Mouse (Mus musculus) gastrocnemius, postnatal 14 days (tissue): ENCODE results near the gene Scd2. TPM values are rescaled to one million over a fixed set of nuclear protein-coding genes. Genes with fewer than 3 reads are reported as not detected.

Experiments
- DNase-seq: peaks from one replicate; pipeline ENCODE4 v3.0.0; 2021; ENCODE audit warnings: mixed read lengths
- intact Hi-C: fragments of 180-260 bp; cut with DNase I; formaldehyde crosslinking; loops from one replicate; pipeline ENCODE4 v1.15.1; 2025; ENCODE audit warnings: low total_unique reads
- microRNA-seq, 2 experiments: library from miRNA; unstranded; fragments of <30 nt; microRNA quantifications; one replicate each; pipeline ENCODE4 v1.2.0; 2021
- total RNA-seq, 2 experiments: library from RNA; stranded (reverse); gene quantifications; 2 replicates each; pipeline ENCODE4 v1.2.3; 2021

Scd2 gene
- total RNA-seq, 2 experiments from 2014 or later, result 22.8 to 54.0 TPM

DNA sequence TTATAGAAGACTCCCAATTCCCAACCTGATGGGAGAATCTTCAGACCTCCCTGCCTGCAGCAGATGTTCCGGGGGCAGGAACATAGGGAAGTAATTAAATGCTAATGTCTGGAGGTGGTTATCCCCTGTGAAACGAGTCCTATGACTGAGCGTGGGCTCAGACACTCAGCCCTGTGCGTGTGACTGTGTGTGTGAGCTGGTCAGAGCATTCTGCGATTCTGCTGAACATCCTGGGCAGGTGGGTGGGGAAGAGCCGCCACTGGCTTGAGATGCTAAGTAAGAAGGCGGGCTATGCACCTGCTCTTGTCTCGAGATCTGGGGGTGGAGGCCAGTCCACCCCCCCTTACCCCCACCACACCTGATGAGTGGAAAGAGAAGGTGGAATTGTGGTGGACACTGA lies 38.9 kb downstream of the Scd2 start:
- intact Hi-C loops, result no loop called here
- no peak for DNase-seq

DNA sequence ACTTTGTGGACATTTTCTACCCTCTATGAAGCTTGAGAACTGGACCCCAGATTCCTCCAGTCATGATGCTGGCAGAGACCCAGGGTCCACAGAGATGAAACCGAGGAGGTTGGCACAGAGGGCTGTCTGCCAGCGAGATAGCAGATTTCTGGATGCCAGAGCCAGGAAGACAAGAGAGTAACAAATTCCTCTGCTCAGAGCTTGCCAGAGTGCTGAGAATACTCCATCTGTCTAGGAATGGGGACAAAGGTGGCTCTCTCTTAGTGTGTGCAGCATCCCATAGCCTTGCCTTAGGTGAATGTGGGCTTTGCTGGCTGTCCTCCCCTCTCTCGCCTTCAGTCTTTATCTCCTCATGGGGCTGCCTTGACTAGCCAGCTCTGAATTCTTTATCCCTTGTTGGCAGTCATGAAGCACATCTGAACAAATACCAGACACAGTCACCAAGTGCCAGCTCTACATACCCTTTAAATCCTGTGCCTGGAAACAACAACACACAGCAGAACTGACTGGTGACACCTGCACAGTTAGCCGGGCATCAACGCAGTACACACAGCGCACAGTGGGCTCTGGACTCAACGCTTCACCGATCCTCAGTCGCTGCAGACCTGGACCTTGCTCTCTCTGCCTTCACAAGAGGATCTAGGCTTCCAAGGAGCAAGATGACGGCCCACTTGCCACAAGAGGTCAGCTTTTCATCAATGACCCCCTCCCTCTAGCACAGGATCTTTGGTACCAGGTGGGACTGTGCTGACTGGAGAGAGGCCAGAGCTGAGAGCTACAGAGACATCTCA lies 39.6 kb downstream of the Scd2 start, which contains the start of gene Scd4:
Gene Scd4 (plus strand): TSS at position 260 of the 791 bp plus-strand sequence.
- DNase-seq, result no peak
- intact Hi-C loops, result no loop called here

DNA sequence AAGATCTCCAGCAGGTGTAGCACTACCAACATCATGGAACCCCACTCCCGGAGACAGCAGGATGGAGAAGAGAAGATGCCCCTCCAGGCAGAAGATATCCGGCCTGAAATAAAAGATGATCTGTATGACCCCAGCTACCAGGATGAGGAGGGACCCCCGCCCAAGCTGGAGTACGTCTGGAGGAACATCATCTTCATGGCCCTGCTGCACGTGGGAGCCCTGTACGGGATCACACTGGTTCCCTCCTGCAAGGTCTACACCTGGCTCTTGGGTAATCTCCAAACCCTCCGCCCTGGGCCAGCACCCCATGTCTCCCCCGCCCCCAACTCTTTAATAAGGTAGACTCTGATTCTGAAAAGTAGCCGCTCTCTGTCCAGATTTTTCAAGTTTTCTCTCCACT lies 40.5 kb downstream of the Scd2 start:
- DNase-seq, result no peak
- intact Hi-C loops, result no loop called here

DNA sequence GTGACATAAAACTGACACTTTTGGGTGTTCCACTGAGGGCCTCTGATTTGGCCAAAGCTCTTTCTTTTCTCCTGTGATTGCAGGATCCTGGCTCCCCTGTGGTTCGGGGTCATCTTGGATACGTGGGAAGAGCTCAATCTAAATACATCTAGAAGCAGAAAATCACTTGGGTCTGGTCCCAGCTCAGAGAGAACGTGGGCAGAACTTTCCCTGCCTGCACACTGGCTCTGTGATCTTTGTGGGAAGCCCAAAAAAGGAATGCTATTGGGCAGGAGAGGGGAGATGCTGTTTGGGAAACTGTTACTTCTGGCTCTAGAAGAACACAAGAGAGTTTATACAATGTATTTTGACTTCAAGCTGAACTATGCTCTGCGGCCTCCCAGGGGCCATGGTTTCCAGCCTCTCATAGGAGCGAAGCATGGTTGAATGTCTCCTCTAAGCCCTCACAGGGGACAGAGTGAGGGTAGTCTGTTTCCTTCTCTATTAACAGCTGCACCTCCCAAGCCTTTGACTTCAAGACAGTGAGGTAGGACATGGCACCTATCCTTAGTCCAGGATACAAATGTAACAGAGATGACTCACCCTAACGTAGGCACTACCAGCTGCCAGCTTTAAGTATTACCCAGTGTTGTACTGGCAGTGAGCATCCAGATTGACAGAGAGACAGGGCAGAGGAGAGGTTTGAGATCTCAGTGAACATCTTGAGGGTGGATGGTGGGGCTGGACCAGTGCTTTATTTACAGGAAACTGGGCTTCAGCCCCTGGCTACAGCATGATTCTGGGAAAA lies 42.6 kb downstream of the Scd2 start:
- intact Hi-C loops, result no loop called here
- no peak for DNase-seq

DNA sequence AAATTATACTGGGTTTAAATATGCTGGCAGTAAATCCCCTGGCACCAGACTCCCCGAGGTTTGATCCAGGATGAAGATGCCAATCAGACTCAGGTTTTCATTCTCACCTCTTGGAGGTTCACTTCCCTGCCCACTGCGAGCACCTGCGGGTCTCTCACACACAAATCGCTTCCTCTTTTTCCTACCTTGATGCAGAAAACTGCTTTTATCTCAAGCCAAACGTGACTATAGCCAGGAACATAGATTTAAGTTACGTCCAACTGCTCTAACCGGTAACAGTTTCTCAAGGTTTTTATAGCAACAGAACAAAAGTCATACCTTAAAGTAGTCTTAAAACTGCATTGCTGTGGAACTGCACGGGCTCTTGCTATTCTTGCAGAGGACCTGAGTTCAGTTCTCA lies 56.2 kb downstream of the Scd2 start:
- intact Hi-C loops, result no loop called here
- no peak for DNase-seq

DNA sequence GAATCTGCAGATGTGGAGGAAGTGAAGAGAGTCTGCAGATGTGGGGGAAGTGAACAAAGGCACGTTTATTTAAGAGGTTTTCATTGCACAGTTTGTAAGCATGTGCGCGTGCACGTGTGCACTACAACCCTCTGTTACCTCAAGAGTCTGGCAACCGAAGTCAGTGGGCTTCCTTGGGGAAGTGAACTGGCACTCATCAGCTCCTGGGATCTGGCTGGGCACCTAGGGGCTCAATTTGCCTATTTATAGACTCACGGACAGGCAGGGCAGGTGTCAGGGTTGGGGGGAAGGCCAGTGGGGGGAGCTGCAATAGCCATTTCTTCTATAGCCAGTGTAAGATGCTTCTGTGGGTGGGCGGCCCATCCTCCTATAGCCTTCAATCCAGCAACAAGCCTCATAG lies 58.3 kb downstream of the Scd2 start:
- no peak for DNase-seq

More for the DNA sequence above, 58.3 kb downstream of the Scd2 start:
- intact Hi-C loops, result no loop called here

Small RNA genes lying within 50 kb of the gene (microRNA-seq; reads per million reads assigned to microRNA genes)
- gene Mir5114, result 0.32 to 0.50 reads per million in 2 experiments

Other genes starting within 250 kb of the Scd2 start
- 1 to 10 TPM; 4.7 to 5.5 TPM for gene Erlin1, start 223.9 kb upstream of the Scd2 start, total RNA-seq
- 10 to 100 TPM; 13.6 to 16.0 TPM for gene Chuk, start 186.2 kb upstream of the Scd2 start, total RNA-seq
- gene Cwf19l1, start 157.8 kb upstream of the Scd2 start, total RNA-seq, result 1 to 10 TPM; 6.4 to 6.6 TPM
- gene Bloc1s2, start 147.2 kb upstream of the Scd2 start, total RNA-seq, result 10 to 100 TPM; 13.4 to 13.9 TPM
- gene Pkd2l1, start 101.2 kb upstream of the Scd2 start, total RNA-seq, result not detected
- gene Scd3, start 90.4 kb upstream of the Scd2 start, total RNA-seq, result not detected
- under 1 TPM; 0.24 to 0.29 TPM for gene Scd4, start 39.4 kb downstream of the Scd2 start, total RNA-seq
- 10 to 100 TPM; 12.8 to 37.3 TPM for gene Scd1, start 114.2 kb downstream of the Scd2 start, total RNA-seq
- not detected for gene Wnt8b, start 199.8 kb downstream of the Scd2 start, total RNA-seq